Mouse (Mus musculus) embryonic fibroblast, embryonic 13.5 days (primary cell): Measurements from ENCODE around the gene Ppp2r5d. TPM values are rescaled to one million over a fixed set of nuclear protein-coding genes. Genes with fewer than 3 reads are reported as not detected.

Experiments used
- H3K27ac ChIP-seq: 2 replicates; pipeline ENCODE4 v1.5.1; 2012; ENCODE audit warnings: low read length, control low read depth, inconsistent platforms; ENCODE audit not compliant: insufficient read depth
- H3K4me1 ChIP-seq: 2 replicates; pipeline ENCODE4 v1.6.1; 2011; ENCODE audit warnings: low read length; ENCODE audit not compliant: control insufficient read depth, insufficient read depth
- H3K4me3 ChIP-seq: 2 replicates; pipeline ENCODE4 v1.5.1; 2011; ENCODE audit warnings: mild to moderate bottlenecking, control low read depth, low read length; ENCODE audit not compliant: insufficient read depth
- CTCF ChIP-seq: IDR thresholded peaks from 2 replicates; pipeline ENCODE4 v1.5.1; 2011; ENCODE audit warnings: mild to moderate bottlenecking, control low read depth, low read length, moderate library complexity, borderline replicate concordance; ENCODE audit not compliant: insufficient read depth
- POLR2A ChIP-seq: IDR thresholded peaks from 2 replicates; pipeline ENCODE4 v1.6.1; 2011; ENCODE audit warnings: low read depth, mild to moderate bottlenecking, control low read depth, low read length, moderate library complexity
- polyA plus RNA-seq: library from polyadenylated mRNA; stranded (reverse); fragments of >200 nt; gene quantifications from 2 replicates; pipeline ENCODE4 v1.2.4, GENCODE M21; 2011; ENCODE audit warnings: low read depth; ENCODE audit not compliant: missing spikeins, insufficient read length

Gene Ppp2r5d
- polyA plus RNA-seq, 1 experiment: 72.1 TPM

- no peak overlapping the region for H3K4me3 ChIP-seq
- H3K4me1 ChIP-seq: peaks cover 11% of the 10 kb centered on the region
- TF ChIP-seq CTCF: no peak
- TF ChIP-seq POLR2A: no peak
- no peak overlapping the region for H3K27ac ChIP-seq
These were observed 2.4 kb downstream of the Ppp2r5d start for GRCm38 (mm10) chr17:46702506-46702905.

DNA sequence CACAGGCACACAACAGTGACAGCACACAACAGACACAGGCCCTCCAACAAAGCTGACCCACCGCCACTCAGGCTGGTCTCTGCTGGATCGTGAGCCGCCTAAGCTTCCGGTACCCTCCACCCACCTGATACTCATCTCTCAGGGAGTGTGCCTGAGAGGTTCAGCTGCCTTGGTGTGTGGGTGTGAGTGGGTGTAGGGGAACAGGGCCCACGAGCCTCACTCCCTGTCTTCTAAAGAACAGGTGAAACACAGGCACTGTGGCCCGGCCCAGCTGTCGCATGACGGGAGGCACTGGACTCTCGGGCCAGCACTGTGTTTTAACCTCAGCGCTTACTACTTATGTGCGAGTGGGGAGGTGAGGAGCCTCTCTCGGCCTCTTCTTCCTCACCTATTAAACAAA, 2.8 kb downstream of the Ppp2r5d start:
- H3K4me3 ChIP-seq: no peak overlapping the region
- peaks cover 11% of the 10 kb centered on the region for H3K4me1 ChIP-seq
- TF ChIP-seq CTCF (no peak), POLR2A (no peak)
- H3K27ac ChIP-seq: no peak overlapping the region

GRCm38 (mm10) chr17:46701489-46701888, 3.4 kb downstream of the Ppp2r5d start:
- no peak for TF ChIP-seq POLR2A
- no peak for TF ChIP-seq CTCF
- no peak overlapping the region for H3K4me3 ChIP-seq
- H3K27ac ChIP-seq: no peak overlapping the region
- peaks cover 11% of the 10 kb centered on the region for H3K4me1 ChIP-seq

DNA sequence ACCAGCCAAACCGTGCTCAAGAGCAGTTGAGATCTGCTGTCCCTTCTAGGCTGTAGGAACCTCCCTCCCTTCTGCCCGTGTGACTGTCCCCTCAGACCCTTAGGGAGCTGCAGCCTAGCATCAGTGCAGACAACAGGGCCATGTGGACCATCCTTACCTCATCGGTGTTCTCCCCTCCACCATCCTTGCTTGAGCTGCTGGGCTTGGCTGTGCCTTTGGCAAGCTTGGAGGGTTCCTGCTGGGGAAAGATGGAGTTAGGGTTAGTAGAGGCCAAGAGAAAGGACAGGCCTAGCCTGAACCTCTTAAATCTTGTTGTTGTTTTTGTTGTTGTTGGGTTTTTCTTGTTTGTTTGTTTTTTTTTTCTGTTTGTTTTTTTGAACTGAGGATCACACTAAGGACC, 5.0 kb downstream of the Ppp2r5d start:
- Histone ChIP-seq H3K4me3 (no peak overlapping the region), H3K27ac (no peak overlapping the region), H3K4me1 (peaks cover 11% of the 10 kb centered on the region)
- no peak for TF ChIP-seq CTCF
- no peak for TF ChIP-seq POLR2A

- Histone ChIP-seq H3K4me3 (no peak overlapping the region), H3K27ac (no peak overlapping the region), H3K4me1 (peaks cover 11% of the 10 kb centered on the region)
- TF ChIP-seq POLR2A: no peak
- TF ChIP-seq CTCF: no peak
These were observed 5.7 kb downstream of the Ppp2r5d start for GRCm38 (mm10) chr17:46699245-46699644.

DNA sequence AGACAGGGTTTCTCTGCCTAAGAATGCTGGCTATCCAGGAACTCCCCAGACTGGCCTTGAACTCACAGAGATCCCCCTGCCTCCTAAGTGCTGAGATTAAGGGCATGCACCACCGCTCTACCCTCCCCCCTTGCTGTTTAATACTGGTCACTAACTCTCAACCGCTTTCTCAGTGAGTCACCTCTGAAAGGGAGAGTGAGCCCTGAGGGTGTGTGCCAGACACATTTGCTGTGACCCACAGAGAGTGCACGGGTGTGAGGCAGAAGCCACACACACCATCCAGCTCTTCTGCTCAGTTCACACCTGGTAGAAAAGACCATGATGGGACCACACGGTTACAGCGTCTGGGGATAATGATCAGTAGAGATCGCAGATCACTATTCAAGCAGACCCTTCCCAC, 6.4 kb downstream of the Ppp2r5d start:
- Histone ChIP-seq H3K4me3 (no peak overlapping the region), H3K4me1 (peaks cover 11% of the 10 kb centered on the region), H3K27ac (no peak overlapping the region)
- no peak for TF ChIP-seq POLR2A
- no peak for TF ChIP-seq CTCF

DNA sequence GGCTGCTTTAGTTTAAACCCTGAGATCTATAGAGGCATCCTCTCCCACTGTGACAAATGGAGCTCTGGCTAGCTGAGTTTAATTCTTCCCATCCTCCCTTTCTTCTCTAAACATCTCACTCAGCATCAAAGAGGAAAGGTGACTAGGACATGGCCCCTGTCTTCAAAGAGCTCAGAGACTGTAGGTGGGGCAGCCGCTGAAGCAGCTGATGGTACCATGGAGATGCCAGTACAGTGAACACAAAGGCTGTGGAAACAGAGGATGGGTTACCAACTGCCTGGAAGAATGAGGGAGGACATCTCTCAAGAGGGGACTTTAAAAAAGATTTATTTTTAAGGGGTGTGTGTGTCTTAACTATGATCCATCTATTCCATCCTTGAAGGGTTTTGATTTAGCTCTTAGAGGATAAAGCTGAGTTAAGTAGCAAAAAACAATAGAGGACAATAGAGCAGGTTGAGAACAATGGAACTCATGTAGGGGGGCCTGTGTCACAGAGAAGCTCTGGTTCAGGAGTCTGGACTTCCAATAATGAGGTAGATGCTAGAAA, 10.3 kb downstream of the Ppp2r5d start:
- no peak for TF ChIP-seq CTCF
- no peak for TF ChIP-seq POLR2A
- no peak overlapping the region for H3K4me3 ChIP-seq

DNA sequence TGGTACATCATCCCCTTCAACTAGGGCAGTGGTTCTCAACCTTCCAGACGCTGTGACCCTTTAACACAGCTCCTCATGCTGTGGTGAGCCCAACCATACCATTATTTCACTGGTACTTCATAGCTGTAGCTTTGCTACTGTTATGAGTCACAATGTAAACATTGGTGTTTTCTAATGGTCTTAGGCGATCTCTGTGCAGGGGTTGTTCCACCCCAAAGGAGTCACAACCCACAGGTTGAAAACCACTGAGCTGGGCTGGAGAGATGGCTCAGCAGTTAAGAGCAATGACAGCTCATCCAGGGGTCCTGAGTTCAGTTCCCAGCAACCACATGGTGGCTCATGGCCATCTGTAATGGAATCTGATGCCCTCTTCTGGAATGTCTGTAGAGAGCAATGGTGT, 13.5 kb downstream of the Ppp2r5d start:
- Histone ChIP-seq H3K4me3 (no peak overlapping the region), H3K4me1 (no peaks in the 10 kb centered on the region), H3K27ac (no peak overlapping the region)
- TF ChIP-seq CTCF: no peak
- no peak for TF ChIP-seq POLR2A

More for the DNA sequence above, 10.3 kb downstream of the Ppp2r5d start:
- Histone ChIP-seq H3K4me1 (peaks cover 9% of the 10 kb centered on the region), H3K27ac (no peak overlapping the region)

- TF ChIP-seq POLR2A (no peak), CTCF (no peak)
- Histone ChIP-seq H3K4me3 (no peak overlapping the region), H3K27ac (no peak overlapping the region), H3K4me1 (no peaks in the 10 kb centered on the region)
These were observed 14.2 kb downstream of the Ppp2r5d start for GRCm38 (mm10) chr17:46690665-46691064.

DNA sequence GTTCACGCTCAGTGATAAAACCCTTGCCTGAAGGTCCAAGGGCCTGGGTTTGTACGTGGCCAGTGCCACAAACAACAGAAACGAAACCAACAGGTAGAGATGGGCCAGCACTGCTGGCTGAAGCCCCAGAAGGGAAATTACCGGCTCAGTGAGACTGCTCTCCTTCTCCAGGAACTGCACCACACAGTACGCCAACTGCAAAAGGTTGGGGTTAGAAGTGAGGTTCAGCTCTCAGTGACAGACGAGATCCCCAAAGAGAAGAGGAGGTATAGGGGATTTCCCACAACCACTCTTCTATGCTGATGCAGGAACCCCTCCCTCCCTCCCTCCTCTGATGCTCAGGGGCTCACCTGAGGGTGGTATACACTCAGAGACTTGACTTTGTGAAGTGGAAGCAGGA, 19.0 kb downstream of the Ppp2r5d start:
- no peak overlapping the region for H3K27ac ChIP-seq
- H3K4me3 ChIP-seq: no peak overlapping the region
- TF ChIP-seq CTCF: no peak
- no peak for TF ChIP-seq POLR2A
- H3K4me1 ChIP-seq: no peaks in the 10 kb centered on the region

GRCm38 (mm10) chr17:46682654-46683389, 22.1 kb downstream of the Ppp2r5d start:
- Histone ChIP-seq H3K4me1 (no peaks in the 10 kb centered on the region), H3K27ac (no peak overlapping the region), H3K4me3 (no peak overlapping the region)
- TF ChIP-seq POLR2A (no peak), CTCF (no peak)
